Mouse (Mus musculus): ENCODE data around the gene Kcnma1.

The Kcnma1 gene

DNA sequence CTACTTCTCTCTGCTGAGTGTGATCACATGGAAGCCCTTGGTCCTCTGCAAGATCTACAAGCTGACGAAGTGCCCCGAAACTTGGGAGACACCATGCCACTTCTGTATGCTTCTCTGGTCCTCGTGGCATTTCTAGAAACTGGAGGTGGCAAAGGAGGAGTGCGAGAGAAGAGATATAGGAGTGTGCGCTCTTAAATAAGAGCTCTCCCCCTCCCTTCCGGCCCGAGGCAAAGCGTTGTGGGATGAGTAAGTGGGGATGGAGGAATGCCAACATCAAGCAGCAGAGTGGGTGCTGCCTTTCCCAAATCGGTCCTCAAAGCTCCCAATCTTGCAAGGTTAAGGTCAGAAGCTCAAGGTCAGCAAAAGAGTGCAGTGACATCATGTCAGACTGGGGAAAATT, 426.8 kb downstream of the Kcnma1 start:
- no peak for DNase-seq

- DNase-seq = peak; percentile 27
Measured at GRCm38 (mm10) chr14:23583235-23583634, 431.1 kb downstream of the Kcnma1 start.

DNA sequence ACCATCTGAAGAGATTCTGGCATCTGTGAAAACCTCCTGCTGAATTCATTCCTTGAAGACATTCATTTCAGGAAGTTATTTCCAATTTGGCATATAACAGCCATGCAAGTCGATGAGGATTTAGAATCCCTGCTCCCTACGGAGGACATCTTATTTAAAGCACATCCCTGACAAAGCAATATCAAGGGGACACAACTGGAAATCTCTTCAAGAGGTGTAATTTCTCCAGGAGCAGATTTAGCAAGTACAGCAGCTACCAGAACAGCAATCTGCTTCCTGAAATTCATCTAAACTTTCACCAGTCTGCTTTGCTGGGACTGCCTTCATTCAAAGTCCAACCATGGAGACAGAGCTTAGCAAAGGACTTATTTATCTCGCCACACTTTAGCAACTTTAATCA, 433.0 kb downstream of the Kcnma1 start:
- no peak for DNase-seq

GRCm38 (mm10) chr14:23575951-23576350, 438.3 kb downstream of the Kcnma1 start:
- no peak for DNase-seq

GRCm38 (mm10) chr14:23574136-23574535, 440.2 kb downstream of the Kcnma1 start:
- DNase-seq = no peak

DNA sequence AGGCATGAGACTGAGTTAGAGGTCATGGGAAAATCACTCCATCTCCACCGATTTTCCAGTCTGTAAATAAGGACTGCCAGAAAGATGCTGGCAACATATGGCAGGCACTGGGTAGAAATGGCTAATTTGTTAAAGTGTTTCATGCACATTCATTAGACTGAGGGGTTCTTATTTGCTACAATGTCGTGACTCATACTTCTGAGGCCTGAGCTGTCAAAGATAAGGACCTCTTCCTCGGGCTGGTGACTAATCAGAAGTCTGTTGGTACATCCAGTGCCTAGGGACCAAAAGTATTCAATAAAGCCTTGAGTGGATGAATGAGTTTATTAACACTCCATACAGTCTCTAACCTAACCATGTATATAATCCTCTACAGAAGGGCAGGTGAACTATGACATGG, 440.9 kb downstream of the Kcnma1 start:
- DNase-seq = no peak

DNA sequence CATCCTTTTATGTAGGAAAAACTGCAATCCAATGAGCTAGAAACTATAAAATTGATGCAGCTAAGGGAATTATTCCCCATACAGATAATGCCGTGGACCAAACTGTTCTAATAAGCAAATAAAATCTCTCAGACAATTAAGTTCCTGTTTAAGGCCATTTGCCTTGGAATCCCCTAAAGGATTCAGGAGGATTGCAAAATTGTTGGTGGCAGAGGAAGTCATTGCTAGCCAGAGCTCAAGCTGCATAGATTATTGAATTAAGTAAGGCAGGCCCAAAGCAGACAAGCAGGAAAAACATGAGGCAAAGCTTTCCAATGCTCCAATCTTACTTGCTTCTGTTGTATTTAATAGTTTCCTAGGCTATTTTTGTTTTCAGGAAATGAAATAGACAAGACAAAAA, 441.5 kb downstream of the Kcnma1 start:
- DNase-seq = no peak

- no peak for DNase-seq
Measured at GRCm38 (mm10) chr14:23570251-23570650, 444.0 kb downstream of the Kcnma1 start.

DNA sequence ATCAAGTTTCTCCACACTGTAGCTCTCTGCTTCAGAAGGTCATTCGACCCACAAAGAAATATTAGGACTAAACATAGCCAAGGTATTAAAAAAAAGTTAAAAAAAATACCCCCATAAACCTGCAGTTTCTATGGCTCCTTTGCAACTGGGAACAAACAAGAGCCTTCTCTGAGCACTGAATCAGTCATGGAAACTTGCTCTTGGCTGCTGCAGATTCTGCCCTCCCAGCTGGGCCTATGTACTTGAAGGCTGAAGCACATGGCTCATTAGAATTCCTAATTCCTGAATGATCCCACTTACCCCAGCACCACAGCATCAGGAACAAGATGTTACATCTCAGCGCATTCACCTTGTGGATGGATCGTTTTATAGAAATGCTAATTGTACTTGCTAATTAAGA, 448.4 kb downstream of the Kcnma1 start:
- no peak for DNase-seq

DNA sequence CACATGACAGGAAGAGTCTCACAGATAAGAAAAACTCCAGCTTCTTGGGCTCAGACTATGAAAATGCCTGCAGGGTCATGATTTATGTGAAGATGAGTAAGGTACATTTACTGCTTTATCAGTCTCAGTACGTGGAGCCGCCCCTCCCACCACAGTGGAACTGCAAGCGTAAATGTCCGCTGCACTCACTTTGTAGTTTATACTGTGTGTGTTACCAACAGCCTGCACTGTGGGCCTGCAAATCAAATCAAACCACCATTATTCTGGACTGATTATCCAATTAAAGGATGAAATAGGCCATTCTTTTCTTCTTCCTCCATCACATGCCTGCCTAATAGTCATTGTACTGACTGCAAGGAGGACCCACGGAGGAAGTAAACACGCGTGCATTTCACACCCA, 449.8 kb downstream of the Kcnma1 start:
- no peak for DNase-seq

- no peak for DNase-seq
Measured at GRCm38 (mm10) chr14:23563180-23563579, 451.1 kb downstream of the Kcnma1 start.

DNA sequence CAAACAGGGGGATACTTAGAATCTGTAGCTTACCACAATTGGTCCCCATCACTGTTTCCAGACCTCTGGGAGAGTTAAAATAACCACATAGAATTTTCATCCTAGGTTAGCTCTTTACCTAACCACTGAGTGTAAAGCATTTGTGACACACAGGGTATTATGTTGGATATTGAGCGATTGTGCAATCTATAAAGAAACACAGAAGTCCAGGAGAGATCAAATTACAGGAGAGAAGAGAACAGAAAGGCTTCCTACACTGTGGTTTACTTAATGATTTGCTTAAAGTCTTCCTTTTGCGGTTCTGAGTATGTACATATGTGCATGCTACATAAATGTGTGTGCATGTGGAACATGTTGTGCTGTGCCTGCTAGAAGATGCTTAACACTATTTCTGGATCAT, 458.6 kb downstream of the Kcnma1 start:
- DNase-seq = no peak

- no peak for DNase-seq
Measured at GRCm38 (mm10) chr14:23552252-23552974, 461.9 kb downstream of the Kcnma1 start.

- no peak for DNase-seq
Measured at GRCm38 (mm10) chr14:23550467-23550866, 463.8 kb downstream of the Kcnma1 start.

GRCm38 (mm10) chr14:23542131-23542530, 472.2 kb downstream of the Kcnma1 start:
- no peak for DNase-seq

- DNase-seq = no peak
Measured at GRCm38 (mm10) chr14:23539621-23540020, 474.7 kb downstream of the Kcnma1 start.

DNA sequence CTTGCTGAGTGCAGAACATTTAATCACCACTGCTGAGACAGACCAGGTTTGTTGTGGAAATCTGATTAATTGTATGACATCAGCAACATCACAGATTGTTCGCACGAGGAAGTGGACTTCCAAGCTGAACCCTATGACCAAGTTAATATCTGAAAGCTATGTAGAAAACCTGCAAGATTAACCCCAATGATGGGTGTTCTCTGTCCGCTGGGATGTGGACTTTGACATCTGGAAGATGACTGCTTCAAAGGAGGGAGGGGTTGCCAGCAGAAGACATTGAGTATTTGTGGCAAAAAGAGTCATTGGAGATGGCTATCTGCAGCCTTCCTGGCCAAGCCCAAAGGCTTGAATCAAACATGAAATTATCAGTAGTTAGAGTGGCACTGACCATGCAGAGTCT, 480.9 kb downstream of the Kcnma1 start:
- DNase-seq = no peak

DNA sequence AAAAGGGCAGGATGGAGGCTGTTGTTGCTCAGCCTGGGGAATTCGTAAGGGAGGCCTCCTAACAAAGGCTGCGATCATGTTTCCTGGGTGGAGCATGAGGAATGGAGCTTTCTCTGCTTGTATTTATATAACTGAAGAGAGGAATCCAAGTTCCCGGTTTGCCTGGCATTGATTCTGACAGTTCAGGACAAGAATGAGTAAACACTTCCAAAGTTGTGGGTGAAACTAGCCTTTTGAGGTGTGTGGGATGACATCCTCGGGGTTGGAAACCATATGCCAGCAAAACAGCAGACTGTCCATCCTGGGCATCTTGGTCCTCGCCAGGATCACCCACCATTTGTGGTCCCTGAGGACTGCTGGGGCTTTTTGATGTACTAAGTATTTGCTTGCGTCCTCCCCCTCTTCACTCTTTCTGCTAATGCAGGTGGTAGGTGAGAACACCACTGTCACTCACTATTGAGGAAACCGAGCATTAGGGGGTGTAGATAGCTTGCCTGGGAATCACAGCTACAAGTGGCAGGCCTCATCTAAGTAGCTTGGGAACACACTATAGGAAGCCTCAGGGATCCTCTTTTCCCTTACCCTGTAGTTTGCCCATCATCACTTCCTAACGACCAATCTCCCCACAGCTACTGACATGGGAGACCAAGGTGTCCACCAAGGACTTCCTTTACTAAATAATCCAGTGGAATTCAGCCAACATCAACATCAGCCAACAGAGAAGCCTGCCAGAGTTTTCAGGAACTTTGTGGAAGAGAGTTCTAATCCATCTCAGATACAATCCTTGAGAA, 482.4 kb downstream of the Kcnma1 start:
- DNase-seq = no peak

DNA sequence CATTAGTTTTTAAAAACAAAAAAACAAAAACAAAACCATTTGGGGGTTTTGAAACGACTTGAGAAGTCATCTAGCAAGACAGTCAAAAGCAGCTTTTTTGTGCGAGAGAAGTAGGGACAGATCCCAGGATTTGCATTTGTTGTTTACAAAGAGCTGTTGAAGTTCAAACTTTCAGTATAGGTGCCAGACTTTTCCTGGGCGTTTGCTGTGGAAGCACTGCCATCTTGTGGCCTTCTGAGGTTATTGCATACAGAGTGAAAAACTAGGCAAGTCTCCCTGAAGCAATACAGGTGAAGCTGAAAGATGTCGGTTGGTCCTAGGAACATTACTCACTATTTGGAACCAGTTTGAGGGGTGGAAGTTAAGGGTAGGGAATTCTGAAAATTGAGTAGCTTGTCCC, 484.6 kb downstream of the Kcnma1 start:
- DNase-seq = peak; percentile 39

- no peak for DNase-seq
Measured at GRCm38 (mm10) chr14:23529229-23529628, 485.1 kb downstream of the Kcnma1 start.

DNA sequence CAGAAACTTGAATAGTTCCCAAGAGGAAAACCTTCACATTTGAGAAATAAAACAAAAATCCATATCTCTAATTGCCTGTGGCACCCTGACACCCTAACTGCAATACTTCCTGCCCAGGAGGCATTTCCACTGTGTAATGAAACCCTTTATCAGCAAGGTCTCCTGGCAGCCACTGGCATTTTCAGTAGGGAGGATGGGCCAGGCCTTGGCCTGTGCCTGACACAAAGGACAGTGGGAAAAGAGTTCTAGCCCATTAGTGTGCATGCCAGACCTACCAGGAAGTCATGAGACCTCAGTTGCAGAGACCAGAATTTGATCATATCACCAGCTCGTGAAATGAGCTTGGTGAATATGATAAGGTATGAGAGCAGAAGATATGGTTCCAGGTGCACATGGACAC, 488.4 kb downstream of the Kcnma1 start:
- no peak for DNase-seq

- no peak for DNase-seq
Measured at GRCm38 (mm10) chr14:23523825-23524491, 490.3 kb downstream of the Kcnma1 start.

DNA sequence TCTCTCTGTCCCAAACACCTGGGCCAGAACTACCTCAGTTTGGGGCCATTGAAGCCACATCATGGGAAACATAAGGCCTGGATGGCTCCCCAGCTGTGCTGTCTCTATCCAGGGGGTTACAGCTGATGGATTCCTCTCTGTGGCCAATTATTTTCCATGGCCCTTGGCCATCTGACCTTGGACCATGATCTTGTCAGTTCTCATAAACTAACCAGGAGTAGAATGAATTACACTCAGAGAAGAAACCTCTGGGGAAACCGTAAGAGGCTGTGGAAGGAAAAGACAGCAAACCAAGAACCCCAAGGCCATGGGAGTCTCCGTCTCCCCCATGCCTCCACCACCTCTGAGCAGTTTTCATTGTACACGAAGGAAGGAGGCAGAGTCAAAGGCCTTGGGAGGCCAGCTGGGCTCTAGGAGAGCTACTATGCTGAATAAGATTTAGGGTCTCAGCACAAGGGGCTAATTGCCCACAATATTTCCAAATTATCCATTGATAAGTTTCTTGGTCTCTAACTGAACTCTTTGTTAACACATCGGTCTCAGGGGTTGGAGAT, 491.6 kb downstream of the Kcnma1 start:
- DNase-seq = no peak

Measured in thymus, postnatal 14 days (tissue).